Mouse (Mus musculus) lung, postnatal 4 days (tissue): ENCODE data around the gene Col7a1.

Experiments
- DNase-seq, 2 experiments: peaks; one replicate each; pipeline ENCODE4 v3.0.0; 2021

The Col7a1 gene

DNA sequence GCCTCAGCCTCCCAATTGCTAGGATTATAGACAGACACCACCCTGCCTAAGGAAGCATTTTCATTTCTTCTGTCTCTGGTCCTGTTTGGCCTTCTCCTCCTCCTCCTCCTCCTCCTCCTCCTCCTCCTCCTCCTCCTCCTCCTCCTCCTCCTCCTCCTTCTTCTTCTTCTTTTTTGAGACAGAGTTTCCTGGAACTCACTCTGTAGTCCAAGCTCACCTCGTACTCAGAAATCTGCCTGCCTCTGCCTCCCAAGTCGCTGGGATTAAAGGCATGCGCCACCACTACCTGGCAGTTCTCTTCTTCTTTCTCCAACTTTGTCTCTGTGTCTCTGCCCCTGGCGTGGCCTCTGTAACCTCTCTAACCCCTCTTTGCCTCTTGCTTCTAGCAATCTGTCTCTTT lies 32.3 kb downstream of the Col7a1 start, which contains the start of gene Ucn2:
Gene Ucn2, plus strand, starts transcription at position 301 of the 400 bp plus-strand sequence.
- no peak for DNase-seq

DNA sequence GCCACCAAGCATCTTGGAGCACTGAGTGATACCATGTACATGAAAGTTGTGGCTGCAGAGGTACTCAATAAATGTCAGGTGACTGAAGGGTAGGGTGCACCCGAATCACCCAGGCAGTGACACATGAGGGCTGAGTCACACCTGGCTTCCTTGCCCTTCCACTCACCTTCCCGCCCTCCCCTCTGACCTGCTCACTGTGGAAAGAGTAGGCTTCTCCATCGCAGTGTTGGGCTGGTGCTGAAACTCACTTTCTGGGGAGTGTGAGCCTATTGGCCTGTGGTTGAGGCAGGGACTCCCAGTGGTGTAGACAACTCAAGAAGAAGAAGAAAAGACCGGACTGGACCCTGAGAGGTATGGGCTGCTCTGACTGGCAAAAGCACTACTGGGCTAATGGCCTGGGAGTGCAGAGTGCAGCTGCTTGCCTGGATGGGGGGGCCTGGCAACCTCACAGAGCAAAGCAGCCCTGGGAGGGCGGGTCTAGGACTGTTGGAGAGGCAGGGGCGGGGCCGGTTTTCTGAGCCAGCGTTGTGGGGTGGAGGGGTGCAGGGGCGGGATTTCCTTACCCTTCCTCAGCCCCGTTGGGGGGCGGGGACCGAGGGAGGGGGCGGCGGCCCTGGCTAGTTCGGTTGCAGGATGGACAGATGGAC lies 34.4 kb downstream of the Col7a1 start:
- peak; percentile 55 to 68 for DNase-seq

DNA sequence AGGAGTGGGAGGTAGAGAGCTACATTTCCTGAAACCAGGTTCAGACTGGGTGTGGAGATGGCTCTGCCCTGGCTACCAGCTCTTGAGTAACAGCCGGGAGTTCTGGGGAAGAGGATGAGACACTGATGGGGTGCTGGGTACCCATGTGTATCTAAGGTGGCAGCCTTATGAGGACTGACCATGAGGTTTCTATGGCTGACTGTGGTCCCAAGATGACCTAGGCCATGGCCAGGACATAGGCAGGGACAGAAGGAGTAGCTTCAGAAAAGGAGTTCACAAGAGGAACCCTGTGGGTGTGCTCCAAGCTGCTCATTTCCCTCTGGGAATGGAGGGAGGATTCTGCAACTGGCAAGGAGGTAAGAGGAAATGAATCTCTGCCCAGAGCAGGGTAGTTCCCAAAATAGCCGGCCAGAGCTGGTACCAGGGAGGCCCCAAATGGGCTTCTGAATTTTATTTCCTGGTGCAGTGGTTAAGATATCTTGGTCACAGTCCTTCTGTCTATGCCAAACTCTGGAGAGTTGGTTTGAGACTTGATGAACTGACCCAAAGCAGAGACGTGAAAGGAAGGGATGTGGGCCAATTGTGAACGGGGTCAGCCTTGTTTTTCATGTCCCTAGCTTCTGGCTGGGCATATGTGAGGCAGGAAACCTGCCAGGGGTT lies 36.5 kb downstream of the Col7a1 start:
- DNase-seq: no peak

DNA sequence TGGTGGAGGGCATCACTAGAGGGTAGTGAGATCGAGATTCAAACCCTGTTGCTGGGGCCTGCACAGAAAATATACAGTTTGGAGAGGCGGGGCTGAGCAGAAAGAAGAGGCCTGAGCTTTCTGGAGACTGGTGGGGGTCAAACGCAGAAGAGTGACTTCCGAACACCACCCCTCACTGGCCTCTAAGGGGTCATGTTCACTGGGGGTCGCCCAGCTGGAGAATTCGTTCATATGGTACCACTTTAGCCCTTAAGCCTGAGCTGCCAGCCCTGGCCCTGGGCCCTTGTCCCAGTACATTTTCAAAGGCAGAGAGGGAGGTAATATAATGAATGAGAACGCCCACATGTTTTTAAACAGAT lies 37.1 kb downstream of the Col7a1 start:
- DNase-seq: no peak

DNA sequence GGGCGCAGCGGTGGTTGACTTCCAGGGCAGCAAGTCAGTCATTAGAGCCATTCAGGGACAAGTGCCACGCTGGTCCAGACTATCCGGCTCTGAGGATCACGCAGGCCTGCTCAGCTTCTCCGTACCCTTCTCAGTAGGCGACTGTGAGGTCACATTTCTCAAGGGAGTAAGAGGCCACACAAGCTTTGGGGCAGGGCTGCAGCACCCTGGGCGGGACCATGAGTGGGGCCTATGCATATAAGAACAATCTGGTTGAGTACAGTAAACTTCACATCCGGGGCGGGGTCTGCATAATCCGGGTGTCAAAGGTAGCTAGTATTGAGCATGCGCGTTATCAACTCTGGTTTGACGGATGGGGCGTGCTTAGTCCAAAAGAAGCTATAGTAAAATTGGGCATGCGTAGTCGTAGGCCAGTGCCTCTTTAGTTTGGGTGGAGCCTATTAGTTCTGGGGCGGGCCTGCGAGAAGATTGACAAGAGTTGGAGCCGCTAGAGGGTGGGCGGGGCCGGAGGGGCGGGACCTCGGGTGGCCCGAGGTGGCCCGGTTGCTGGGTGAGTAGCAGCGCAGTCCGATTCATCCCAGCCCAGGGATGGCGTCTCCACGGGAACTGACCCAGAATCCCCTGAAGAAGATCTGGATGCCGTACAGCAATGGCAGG lies 38.2 kb downstream of the Col7a1 start, which contains the start of gene Pfkfb4:
Gene Pfkfb4, plus strand, starts transcription at position 351 of the 657 bp plus-strand sequence.
- DNase-seq: peak; percentile 97 to 98

DNA sequence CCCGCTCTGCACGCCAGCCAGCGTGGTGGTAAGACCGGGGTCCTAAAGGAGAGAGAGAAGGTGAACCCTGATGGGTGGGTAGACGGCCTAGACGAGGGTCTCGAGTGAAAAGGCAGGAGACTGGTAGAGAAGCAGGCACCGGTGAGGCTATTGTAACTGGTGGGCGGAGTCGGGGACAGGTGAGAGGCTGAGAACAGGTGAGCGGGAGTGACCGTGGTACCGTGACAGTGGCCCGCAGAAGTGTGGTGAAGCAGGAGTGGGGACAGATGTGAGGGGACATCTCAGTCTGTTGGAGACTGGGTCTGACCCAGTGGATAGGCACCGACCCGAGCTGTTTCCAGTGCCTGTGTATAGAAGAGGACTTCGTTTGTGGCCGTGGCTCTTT lies 38.7 kb downstream of the Col7a1 start:
- DNase-seq: no peak

DNA sequence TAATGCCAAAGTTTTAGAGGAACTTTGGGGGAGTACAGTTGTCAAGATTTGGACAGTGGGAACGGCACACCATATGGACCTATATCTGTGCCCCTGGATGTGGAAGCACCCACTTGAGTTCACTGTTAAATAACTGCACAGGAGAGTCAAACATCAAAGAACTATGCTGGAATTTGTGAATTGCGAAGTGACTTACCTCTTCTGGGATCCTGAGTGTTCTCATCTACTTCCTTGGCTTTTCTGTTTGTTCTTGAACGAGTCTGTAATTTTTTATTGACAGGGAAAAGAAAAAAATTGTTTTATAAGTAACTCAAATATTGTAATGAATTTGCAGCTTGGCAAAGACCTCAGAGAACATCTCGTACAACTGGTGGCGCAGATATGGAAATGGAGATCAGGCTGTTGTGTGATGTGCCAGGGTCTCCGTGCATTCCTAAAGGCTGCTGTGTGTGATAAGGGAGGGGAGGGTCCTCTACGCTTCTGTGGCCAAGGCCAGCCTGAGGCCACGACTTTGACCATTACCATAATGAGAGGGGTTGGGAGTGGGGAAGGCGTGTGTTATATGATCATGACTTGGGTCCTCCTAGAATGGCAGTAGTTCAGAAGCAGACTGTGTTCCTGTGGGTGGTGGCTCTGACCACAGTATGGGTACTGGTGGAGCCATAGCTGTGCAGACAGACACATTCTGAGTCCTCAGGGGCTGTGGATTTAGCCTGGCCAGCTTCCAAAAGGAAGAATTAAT lies 39.4 kb downstream of the Col7a1 start:
- DNase-seq: no peak

DNA sequence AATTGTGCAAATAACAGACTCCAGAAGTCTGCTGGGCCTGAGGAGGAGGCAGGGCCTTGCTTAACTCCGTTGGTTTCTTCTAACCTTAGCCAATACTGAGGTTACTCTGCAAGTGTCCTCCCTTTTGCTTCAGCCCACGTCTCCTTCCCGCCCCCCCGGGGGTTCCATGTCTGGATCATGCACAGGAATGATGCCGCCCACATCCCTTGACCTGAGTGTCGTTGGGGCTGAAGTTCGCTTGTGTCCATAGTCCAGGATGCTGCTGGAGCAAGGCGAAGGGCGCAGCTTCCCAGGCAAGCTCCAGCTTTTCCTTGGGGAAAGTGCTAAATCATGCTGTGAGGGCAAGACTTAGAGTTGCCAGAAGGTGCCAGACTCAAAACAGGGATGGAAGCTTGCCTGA lies 43.0 kb downstream of the Col7a1 start:
- peak; percentile 18 to 31 for DNase-seq

DNA sequence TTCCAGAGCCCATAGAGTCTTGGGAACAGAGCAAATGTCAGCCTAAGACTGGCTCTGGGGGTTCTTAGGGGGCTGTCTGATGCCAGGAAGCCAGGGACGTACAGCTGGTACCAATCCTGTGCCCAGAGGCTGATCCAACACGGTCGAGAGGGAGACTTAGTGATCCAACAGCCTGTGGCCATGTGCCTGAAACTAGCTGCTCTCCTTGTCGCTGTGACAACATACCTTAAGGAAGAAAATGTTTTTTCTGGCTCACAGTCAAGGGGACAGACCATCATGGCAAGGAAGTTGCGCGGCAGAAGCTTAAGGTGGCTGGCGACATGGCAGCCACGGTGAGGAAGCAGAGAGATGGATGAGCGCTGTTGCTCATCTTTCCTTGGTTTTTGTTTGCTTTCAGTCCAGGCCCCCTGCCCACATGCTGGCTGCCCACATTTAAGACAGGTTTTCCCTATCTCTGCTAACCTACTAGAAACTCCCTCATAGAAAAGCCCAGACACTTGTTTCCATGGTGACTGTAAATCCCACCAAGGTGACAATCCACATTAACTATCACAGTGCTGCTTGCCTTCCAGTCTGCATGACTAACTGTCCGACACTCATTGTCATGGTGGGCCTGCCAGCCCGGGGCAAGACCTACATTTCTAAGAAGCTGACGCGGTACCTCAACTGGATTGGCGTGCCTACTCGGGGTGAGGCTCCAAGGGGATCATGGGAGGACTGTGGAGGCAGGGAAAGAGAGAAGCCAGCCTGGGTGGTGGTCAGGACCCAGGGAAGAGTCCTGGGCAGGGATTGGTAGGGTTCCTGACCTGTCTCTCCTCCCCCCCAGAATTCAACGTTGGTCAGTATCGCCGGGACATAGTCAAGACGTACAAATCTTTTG lies 45.1 kb downstream of the Col7a1 start:
- peak in 1 of 2 experiments; percentile 26 for DNase-seq

DNA sequence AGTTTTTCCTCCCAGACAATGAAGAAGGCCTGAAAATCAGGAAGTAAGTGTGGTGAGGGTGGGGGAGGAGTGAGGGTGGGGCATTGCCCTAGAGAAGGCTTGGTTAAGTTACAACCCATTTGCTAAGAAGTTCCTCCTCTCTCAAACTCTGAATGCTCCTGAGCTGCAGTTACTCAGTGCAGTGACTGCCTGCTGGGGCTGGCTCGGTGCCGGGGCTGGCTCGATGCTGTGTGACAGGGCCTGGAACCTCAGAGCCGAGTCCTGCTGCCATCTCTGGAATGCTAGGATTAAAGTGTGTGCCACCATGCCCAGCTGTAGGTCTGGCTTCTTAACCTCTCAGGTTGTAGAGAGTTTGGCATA lies 45.8 kb downstream of the Col7a1 start:
- DNase-seq: peak; percentile 24 to 39

DNA sequence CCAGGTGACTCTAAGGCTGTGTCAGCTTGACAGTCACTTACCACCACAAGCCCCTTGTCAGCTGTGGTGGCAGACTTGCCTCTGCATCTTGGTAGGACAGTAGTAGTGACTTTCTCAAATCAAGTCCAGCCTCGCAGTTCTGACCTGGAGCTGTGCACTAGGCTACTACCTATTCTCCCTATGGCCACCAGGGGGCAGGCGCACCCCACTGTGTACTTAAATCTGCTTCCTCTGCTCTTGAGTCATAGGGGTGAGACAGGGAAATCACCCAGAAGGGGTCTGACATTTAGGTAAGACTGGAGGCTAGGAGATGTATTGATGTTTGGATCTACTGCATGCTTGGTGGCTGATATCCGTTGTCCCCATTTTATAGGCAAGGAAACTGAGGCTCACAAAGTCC lies 47.3 kb downstream of the Col7a1 start:
- DNase-seq: peak; percentile 63 to 73

DNA sequence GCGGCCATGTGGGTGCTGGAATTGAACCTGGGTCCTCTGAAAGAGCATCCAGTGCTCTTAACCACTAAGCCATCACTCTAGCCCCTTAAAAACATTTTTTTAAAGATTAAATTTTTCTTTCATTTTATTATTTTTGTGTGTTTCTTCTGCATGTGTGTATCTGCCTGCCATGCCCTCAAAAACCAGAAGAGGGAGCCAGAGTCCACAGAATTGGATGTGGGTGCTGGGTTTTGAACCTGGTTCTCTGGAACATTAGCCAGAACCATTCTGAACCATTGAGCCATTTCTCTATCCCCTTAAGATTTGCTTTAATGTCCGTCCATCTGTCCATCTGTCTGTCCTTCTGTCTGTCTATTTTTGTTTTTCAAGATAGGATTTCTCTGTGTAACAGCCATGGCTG lies 49.8 kb downstream of the Col7a1 start:
- DNase-seq: peak; percentile 22 to 64

DNA sequence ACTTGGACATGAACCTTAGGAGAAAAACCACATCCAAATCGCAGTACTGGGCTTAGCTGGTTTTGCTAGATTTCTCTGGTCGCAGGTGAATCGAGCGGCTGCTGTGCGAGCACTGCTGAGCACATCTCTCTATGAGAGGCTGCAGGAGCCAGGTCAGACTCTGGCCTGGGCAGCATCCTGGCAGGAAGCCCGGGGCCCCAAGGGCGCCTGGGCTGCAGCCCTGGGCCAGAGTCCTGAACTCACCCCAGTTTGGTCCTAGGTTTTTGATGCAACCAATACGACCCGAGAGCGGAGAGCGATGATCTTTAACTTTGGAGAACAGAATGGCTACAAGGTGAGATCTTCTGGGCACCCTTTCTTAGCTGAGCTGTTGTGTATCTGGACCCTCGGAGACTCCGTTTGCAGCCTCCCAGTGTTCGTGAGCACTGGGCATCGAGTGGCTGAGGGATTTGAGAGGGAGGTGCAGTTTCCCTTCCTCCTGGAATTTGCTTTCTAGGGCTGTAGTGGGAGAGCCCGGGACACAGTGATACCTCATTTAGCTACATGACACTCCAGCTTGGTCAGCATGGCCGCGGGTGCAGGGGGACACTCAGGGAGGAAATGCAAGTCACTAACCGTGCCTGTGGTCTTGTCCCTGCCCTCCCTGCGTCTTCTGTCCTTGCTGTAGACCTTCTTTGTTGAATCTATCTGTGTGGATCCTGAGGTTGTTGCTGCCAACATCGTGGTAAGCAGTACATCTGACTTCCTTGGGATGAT lies 53.8 kb downstream of the Col7a1 start:
- DNase-seq: peak in 1 of 2 experiments; percentile 12

DNA sequence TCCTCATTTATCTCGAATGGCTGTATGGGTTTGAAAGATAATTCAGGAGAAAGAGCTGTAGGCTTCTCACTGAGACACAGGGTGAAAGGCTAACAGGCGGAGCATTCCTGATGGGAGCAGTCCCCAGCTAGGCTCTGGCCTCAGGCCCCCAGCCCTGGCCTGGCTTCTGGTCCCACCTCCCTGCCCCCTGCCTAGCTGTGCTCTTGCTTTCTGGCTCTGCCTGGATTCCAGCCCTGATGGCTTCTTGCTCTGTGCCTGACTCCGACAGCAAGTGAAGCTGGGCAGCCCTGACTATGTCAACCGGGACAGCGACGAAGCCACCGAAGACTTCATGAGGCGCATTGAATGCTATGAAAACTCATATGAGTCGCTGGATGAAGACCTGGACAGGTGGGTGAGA lies 54.7 kb downstream of the Col7a1 start:
- DNase-seq: peak in 1 of 2 experiments; percentile 17

DNA sequence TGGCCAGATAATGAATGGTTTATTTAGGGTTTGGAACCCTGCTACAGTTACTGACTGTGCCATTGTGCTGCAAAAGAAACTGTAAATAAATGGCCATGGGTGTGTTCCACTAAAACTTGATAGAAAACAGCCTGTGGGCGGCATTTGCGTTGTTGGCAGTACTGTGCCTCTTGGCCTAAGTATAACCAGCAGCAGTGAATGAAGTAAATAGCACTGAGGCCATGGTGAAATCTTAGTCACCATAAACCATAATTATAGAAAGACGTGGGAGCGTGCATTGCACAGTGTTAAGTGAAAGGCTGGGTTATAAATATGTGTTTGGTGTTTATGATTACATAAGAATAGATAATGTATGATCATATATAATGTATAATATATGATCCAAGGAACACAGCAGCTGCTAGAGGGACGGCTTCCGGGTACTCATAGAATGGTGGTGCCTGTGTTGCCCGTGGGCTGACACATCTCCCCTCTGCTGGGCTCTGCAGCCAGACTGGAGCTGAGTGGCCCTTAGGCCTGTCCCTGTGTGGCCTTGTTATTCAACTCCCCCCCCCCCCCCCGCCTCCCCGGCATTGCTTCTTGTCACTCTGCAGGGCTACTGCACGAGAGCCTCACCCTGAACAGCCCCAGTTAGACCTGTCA lies 55.7 kb downstream of the Col7a1 start:
- no peak for DNase-seq

DNA sequence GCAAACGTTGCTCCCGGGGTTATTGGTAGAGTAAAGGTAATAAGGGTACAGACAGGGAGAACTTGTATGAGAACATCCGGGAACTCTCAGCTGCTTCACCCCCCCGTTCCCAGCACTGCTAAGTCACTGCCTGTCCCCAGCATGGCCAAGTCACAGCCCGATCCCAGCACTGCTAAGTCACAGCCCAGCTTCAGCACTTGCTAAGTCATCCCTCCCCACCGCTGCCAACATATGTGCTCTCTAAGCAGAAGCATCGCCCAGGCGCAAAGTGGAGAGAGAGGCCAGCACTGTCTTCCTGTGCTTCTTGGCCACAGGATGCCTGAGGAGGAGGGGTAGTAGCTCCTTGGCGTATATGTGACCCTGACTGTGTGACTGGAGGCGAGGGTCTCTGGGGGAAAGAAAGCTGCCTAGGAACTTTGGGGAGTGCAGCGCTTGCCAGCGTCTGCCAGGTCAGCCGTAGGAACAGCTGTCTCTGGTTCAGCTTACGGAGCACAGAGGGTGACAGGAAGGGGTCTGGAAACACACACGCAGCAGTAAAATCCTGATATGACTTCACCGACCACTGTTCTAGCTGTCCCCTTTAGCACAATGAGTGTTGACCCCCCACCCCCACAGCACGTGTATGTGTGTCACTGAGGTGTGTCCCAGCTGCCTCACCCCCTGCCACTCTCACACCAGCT lies 56.4 kb downstream of the Col7a1 start:
- no peak for DNase-seq

DNA sequence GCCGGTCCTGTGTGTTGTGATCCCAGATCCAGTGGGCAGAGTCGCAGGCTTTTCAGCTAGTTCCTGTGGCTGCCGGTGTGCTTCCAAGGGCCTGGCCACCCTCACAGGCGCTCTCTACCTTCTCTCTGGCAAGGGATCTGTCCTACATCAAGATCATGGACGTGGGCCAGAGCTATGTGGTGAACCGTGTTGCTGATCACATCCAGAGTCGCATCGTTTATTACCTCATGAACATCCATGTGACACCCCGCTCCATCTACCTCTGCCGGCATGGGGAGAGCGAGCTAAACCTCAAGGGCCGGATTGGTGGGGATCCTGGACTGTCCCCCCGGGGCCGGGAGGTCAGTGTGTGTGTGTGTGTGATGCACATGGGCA lies 56.9 kb downstream of the Col7a1 start:
- DNase-seq: no peak

DNA sequence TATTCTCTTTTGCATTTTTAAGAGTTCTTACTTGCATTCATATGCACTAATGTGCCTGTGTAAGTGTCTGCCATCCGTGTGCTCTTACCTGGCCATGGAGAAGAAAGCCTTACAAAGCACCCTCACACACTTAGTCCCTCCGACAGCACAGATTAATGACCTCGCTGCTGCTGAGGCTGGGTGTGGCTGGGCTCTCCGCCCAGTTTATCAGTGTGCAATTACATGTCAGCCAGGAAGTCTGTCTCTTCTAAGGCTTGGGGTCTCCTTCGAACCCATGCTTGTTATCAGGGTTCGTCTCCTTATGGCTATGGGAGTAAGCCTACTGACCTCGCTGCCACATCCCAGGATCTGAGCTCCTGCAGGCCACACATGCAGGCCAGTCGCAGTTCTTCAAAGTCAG lies 62.0 kb downstream of the Col7a1 start:
- DNase-seq: peak in 1 of 2 experiments; percentile 9

DNA sequence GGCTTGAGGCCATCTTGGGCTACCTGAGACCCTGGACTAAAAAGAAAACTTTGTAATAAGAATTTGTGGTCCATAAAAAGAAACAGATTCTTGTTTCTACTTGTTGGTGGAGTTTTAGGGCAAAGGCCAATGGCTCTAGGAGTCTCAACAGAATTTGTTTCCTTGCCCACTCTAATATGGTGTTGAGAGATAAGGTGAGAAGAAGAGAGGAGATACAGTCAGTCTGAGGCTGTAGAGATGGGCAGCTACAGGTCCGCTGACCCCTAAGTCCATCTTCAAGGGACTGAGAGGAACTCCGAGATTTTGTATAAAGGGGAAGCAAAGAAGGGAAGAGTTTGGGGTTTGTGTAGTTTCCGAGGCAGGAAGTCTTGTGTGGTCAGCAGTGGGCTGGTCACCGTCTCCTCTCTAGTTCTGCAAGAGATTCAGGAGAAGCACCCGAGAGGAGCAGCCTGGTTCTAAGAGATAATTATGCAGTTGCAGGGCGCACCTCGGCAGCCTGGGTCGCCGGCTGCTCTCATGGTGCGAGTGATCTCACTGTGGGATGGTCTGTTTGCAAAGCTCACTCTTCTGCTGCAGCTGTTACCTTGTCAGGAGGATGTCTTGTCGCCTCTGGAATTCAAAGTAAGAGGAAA lies 63.7 kb downstream of the Col7a1 start:
- DNase-seq: peak; percentile 39 to 41

DNA sequence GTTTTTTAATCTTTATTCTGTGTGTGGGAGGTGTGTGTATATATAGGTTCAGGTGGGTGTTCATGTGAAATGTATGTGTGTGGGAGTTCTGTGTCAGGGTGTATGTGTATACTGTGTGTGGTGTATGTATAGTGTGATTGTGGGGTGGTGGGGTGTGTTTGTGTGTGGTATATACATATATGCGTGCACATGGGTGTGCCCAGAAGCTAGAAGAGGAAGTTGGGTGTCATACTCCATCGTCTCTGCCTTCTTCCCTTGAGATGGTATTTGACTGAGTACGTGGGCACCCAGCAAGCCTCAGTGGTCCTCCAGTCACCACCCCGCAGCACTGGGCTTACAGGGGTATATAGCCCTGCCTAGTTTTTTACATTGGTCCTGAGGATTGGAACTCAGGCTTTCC lies 68.0 kb downstream of the Col7a1 start:
- peak in 1 of 2 experiments; percentile 20 for DNase-seq
